Mouse (Mus musculus): ENCODE results near the gene Ubtd2. TPM values are rescaled to one million over a fixed set of nuclear protein-coding genes. Genes with fewer than 3 reads are reported as not detected.
A peak's percentile ranks its signal among the peaks of the same experiment; 100 is the strongest.

Gene Ubtd2
- total RNA-seq, 2 experiments from 2014 or later = 2.6 to 6.5 TPM

DNA sequence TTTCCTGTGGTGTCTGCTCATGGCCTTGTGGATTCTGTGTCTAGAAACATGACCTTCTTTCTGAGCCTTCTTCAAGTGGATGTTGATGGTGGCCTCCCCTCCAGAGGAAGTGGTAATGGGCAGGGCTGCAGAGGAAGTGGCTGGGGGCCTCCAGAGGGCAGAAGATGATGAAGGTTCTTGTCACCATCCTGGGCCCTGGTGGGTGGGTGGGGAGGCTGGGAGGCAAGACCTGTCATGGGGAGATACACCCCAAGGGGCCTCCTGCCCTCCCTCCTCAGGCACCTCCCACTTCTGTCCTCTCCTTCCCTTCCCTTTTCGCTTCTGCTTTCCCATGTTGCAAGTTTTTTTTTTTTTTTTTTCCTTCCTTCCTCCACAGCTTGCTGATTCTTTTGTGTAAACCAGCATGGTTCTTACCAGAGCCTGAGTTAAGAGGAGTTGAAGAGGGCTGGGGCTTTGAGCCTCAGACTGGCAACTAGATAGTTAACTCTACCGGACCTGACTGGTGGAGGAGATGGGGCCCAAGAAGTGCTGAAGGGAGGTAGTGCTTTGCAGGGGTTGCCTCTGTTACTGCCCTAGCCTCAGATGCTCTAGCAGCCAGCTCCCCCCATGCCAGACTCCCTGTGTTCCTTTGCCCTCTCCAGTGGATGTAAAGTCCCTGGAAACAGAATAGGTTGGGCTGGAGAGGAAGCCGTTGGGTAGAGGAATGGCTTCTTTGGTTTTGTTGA, 87.7 kb downstream of the Ubtd2 start:
- ATAC-seq (replicated peaks; ENCODE audit: poor library complexity) = peak; percentile 93

DNA sequence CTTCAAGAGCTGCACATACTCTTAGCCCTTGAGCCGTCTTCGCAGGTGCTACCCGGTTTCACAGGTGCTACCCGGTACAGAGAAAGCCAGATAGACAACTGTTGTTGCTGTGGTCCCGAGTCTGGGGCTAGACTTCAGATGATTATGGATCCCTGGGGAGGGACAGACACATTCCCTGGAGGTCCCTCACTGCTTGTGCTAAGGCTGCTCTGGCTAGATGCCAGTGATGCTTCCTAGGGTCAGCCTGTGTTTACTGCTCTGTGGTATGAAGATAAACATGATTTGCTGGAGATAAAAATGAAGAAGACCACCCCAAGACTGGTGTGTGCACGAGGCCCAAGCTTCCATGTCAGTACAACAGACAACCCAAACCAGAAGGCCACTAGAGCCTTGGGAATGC, 88.9 kb downstream of the Ubtd2 start:
- ATAC-seq (replicated peaks; ENCODE audit: poor library complexity) = no peak

DNA sequence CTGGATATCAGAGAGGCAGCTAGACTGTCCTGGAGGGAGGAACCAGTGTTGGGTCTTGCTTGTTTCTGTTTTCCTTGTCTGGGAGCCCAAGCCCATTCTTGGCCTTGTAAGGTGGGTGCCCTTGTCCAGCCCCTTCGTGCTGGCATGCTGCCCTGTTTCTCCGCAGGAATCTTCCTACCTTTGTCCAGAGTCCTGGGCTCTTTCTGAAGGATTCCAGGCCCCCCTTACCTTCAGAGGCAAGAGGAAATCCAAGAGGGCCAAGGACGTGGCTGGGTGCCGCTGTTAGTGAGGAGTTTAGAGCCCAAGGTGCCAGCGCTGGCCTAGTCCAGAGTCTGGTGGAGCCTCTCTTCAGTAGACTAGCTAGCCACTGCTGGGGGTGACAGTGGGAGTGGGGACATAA, 89.3 kb downstream of the Ubtd2 start:
- no peak for ATAC-seq (replicated peaks; ENCODE audit: poor library complexity)

DNA sequence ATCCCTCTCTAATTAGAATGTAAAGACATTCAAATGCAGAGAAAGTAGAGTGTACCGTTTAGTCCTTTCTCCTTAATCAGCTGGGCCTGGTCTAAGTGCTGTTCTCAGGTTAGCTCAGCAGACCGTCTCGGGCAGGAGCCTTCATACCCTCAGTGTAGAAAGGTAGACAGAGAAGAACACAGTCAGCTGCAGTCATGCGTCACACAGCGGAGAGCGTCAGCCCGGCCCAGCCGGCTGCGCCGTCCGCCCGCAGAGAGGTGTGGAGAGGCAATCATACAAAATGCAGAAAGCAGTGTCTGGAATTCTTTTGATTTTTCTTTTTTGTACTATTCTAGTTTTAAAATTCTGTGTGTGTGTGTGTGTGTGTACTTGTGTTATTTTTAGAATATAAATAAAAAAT, 90.4 kb downstream of the Ubtd2 start:
- no peak for ATAC-seq (replicated peaks; ENCODE audit: poor library complexity)

DNA sequence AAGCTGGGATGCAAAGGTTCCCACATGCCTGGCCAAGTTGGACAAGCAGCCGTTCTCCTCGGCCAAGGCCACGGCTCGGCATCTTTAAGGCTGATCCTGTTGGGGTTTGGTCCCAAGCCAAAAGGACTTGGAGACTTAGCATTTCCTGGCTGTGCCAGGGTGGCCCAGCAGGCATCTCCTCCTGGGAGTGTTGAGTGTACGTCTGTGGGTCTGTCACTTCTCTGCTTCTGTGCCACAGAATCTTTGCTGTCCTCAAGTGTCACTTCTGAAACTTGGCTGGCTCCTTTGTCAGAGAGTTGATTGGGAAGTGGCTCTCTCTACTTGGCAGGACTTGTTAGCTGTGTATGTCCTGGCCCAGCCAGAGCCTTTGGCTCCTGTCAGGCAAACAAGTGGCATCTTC, 91.3 kb downstream of the Ubtd2 start:
- no peak for ATAC-seq (replicated peaks; ENCODE audit: poor library complexity)

DNA sequence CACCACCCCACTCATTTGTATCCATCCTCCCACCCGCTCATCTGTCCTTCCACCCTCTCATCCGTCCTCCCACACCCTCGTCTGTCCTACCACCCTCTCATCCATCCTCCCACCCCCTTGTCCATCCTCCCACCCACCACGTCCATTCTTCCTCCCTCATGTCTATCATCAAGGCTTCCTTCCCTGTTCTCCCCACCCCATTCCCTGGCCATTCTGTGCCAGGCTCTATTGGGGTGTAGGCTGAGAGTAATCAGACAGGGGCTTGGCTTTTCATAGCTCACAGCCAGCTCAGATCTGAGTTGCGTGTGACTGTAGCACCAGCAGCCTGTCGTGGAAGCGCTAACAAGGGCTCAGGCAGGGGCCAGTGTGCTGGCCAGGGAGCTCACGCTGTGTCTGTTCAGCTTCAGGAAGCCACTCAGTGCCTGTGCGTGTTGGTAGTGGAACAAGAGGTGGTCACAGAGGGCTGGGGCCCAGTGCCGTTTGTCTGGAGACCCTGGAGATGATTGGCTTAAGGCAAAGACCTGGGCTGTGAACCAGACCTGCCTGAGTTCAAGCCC, 92.3 kb downstream of the Ubtd2 start:
- ATAC-seq (replicated peaks; ENCODE audit: poor library complexity) = no peak

DNA sequence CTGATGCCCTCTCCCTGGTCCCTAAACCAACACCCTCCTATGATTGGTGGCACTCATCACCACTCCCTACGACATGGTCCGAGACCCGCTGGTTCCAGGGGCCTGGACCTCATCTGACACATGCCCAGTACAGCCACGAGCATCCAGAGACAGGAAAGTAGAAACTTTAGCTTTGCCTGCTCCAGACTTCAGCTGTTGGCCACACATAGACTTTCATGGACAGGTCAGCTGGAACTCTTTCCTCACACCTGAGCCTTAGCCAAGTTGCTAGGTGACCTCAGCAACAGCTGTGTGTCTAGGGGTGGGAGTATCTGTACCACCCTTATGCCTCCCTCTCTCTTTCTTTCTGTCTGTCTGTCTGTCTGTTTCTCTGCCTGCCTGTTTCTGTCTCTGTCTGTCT, 93.1 kb downstream of the Ubtd2 start:
- no peak for ATAC-seq (replicated peaks; ENCODE audit: poor library complexity)

DNA sequence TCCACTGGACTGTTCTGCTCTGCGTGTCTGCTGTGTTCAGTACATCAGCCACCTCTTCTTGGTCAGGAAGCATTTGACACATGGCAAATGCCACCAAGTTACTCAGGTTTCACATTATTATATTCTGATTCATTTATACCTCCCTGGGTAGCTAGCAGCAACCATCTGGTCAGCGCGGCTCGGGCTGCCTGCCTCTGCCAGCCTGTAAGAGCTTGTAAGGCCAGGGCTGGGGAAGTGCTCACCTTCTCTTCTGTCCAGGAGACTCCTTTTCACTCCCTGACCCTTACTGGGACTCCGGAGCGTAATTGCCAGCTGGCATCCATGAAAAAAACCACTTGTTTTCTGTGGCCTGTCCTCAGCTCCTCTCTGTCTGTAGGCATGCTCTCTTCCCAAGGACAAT, 94.1 kb downstream of the Ubtd2 start:
- no peak for ATAC-seq (replicated peaks; ENCODE audit: poor library complexity)

DNA sequence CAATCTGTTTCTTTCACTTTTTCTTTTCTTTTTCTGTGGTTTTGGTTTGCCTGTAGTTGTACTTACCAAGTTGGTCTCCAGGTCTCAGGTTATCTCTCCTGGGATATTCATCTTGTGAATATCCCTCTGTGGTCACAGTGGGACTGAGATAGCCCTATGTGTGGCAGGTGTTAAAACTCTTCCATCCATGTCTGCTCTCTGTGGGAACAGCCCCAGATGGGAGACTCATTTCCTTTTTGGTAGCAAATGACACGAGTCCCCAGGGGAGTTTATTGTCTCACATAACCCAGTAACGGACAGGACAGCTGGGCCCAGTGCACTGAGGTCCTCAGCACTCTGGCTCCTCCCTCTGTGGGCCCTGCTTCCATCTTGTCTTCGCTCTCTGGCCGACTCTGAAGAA, 94.9 kb downstream of the Ubtd2 start:
- ATAC-seq (replicated peaks; ENCODE audit: poor library complexity) = no peak

DNA sequence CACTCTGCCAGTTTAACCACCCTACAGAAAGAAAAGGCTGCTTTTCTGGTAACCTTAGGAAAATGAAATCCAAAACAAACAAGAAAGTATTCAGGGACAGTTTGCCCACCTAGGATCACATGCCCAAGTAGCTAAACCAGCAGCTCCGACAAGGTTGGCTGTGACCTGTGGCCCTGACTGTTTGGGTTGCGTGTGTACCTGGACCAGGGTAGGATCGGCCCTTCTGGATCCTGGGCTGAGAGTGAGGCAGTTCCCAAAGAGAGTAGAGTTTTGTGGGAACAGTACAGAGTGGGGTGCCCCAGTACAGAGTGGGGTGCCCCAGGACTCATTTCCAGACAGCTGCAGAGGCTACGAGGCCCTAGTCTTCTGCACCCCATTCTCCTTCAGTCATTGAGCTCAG, 95.9 kb downstream of the Ubtd2 start:
- ATAC-seq (replicated peaks; ENCODE audit: poor library complexity) = no peak

DNA sequence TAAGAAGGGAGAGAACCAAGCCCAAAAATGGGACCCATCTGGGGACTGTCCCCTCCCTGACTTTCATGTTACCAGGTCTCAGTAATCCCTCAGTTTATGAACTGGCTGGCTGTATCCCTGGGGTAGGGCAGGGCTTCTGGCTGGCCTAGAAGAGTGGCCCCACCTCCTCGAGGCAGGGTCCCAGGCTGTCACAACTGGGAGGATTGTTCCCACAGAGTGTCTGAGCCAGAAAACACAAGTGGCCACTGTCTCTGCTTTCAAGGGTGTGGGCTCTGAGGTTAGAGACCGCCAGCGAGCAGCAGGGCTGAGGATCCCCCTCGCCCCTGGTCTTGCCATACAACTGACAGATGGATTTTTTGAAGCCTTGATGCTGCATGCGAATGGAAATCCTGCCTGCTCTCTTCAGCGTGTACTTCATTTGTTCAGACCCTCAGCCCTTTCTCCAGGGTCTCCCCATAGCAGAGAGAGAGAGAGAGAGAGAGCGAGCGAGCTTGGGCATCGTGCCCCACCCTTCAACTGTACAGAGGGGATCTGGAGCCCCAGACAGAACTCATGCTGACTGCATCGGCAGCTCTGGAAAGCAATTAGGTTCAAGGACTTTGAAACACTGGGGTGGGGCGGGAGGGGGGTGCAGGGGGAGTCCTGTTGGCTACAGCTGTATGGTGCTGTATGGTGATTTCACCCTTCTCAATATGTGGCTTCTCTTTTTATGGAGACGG, 96.6 kb downstream of the Ubtd2 start:
- ATAC-seq (replicated peaks; ENCODE audit: poor library complexity) = no peak

DNA sequence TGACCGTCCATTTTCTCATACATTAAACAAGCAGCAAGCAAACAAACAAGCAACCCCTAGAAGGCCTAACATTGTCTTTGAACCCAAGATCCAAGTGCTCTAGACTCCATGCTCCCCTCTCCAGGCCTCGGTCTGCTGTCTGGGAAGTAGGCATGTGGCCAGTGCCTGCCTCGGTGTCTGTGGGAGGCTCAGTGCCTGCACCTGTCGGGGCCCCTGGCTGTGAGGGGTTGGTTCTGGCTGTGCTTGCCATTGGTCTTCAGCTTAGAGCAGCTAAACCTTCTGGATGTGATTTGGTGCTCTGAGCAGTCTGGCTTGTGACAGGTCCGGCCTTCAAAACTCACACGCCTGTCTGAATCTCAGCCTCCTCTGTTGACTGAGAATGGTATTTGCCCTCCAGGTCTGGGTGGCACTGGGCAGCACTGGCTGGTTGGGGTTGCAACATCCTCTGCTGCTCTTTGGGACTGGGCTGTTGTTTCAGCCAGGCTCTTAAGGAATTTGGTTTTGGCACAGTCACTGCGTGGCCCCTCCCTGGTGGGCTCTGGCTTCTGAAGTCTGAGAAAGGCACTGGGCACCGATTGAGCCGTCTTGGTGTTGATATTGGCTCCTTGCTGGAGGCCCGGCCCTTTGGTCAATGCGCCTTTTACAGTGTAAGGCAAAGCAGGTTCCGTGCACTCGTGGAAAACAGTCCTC, 97.4 kb downstream of the Ubtd2 start:
- ATAC-seq (replicated peaks; ENCODE audit: poor library complexity) = 0 out of 2 replicates have a peak, but pooled peaks have one; percentile 24

DNA sequence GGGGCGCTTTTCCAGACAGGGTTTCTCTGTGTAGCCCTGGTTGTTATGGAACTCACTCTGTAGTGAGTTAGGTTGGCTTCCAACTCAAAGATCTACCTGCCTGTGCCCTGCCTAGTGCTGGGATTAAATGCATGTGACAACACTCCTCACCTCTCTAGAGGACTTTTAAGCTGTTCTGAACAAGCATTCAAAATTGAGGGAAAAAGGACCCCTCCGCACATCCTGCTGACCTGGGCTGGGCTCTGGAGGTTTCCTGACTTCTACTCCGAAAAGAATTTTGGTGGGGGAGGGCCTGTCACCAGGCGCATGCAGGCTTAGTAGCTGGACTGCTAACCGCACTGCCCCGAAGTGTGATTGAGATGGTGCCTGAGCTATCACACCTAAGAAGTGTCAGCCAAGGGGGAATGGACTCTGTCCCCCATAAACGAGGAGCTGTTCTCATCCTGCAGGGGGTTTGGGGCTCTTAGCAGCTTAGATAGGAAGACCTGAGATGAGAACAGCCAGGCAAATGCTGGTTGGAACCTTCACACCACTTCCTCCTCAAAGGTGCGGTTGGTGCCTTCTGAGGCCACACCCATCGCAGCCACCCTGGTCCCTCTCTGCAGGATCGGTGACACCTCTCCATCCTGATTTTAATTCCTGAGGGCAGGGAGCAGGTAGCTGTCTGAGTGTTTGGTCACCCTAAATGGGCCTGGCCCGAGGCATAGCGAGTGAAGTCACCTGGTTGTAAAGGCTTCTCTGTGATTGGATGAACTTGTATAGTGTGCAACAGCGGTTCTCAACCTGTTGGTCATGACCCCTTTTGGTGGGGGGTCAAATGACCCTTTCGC, 98.4 kb downstream of the Ubtd2 start:
- ATAC-seq (replicated peaks; ENCODE audit: poor library complexity) = peak; percentile 63

DNA sequence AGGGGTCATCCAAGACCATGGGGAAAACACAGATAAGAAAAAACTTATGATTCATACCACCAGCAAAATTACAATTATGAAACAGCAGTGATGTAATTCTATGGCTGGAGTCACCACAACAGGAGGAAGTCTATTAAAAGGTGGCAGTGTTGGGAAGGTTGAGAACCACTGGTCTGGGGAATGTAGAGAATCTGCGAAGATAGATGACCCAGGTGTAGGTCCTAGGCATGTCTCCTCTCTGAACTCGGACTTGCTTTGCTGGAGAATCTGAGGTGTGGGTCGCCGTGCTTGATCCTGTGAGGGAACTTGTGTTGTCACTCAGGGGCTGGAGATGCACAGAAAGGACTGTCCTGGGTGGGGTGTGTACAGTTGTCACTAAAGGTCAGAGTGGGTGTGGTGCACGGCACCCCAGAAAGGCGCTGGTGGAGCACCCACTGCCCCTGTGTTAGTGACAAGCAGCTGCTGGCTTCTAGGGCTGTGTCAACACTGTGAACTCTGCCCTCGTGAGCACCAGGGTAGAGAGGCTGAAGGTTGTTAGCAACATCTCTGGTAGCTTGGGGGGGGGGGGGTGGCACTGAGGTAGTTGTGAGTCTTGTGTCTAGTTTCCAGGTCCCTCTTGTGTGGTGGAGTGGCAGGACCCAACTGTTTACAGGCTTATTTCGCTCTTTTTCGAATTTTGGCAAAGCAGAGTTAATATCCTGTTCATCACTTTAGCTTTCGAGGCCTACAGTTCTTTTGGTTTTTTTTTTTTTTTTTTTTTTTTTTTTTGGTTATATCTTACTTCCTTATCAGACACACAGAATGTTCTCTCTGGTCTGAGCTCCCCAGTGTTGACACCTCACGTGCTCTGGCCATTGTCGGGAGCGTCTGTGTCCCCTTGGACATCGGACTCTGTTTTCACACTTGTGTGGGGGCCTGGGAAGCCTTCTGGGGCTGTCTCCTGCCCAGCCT, 99.2 kb downstream of the Ubtd2 start:
- ATAC-seq (replicated peaks; ENCODE audit: poor library complexity) = peak; percentile 51

DNA sequence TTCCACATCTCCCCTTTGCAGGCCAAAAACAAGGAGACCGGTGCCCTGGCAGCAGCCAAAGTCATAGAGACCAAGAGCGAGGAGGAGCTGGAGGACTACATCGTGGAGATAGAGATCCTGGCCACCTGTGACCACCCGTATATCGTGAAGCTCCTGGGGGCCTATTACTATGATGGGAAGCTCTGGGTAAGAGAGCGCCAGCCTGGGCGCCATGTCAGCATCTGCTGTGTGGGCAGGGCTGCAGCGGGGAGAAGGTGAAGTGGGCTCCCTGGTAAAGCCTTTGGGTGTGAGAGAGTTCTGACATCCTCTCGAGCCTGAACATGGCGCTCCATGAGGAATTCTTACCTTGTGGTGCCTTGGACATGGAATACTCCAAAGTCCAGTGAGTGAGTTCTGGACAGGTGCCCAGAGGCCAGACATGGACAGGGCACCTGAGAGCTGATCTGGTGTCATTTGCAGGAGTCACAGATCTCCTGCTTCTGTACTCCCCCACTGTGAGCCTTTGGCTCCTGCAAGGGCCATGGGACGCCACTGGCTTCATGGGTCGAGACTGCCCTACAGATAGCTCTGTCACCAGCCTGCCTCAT, 100.0 kb downstream of the Ubtd2 start:
- no peak for ATAC-seq (replicated peaks; ENCODE audit: poor library complexity)

DNA sequence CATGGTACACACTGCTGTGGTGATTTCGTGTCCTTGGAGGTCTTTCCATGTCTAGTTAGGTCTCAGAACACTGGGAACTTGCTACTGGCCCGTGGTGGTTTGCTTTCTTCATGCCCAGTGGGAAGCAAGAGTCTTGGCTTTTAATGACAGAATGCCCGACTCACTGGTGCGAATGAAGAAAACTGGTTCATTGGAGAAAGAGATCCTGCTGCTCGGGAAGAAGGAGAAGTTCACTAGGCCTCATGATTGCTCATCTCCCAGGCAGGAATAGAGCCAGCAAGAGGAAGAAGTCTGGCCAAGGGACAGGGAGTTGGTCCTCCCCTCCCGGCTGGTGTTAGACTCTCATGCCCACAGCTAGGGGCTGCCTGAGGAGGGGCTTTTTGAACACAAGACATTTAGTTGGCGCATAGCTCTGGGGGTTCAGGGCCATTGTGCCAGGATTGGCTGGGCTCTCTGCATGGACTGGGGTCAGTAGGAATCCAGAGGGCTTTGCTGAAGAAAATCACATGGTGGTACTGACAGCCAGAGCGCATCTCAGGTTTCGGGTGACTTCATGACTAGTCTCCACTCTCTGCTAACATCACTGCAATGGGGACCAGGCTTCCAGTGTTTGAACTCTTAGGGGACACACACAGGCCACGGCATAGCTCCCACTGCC, 101.3 kb downstream of the Ubtd2 start:
- ATAC-seq (replicated peaks; ENCODE audit: poor library complexity) = no peak

DNA sequence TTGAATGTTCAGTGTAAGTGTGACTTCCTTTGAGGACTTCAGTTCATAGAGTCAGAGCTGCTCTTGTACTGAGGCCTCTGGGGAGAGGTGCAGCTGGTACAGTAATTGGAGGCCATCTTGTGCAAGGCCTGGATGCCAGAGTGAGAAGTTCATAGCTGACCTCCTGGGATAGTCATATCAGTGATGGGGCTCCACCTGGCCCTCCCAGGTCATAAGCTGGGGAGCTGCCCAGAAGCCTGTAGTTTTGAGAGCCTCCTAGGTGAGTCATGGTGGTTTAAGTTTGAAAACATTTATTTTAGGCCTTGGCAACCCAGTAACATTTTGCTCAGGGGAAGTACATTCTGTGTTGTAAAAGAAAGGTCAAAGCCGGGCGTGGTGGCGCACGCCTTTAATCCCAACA, 102.9 kb downstream of the Ubtd2 start:
- no peak for ATAC-seq (replicated peaks; ENCODE audit: poor library complexity)

DNA sequence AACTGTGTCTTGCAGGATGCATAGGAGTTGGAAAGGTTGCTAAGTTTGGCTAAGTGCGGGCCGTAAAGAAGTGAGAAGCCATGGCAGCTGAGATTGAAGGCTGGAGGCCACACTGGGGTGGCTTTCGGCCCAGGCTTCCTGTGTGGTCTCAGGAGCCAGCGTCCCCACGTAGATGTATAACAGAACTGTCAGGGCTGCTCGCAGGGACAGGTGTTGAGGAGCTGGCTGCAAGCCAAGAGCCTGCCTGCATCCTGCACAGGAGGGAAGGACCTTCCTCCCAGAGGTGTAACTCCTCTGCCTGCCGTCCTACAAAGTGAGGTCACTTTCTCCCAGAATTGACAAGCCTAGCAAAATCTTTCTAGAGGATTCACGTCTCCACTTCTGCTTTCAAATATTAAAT, 103.5 kb downstream of the Ubtd2 start:
- ATAC-seq (replicated peaks; ENCODE audit: poor library complexity) = peak; percentile 40

All from megakaryocyte progenitor cell, adult 5-6 weeks (primary cell).